Mouse (Mus musculus) limb, embryonic 14.5 days (tissue): ENCODE data around the gene Tbc1d32. TPM values are rescaled to one million over a fixed set of nuclear protein-coding genes. Genes with fewer than 3 reads are reported as not detected.
"Not testable (repeated sequence)": the region's sequence is repeated elsewhere in the genome, so short reads cannot be mapped to it uniquely, and the experiment has no call there.

Experiments
- ATAC-seq: fragments of 200-750 bp; cut with Nextera tagmentation; 2 replicates; pipeline ENCODE4 v1.8.0; 2017; ENCODE audit warnings: low read depth, moderate number of reproducible peaks, moderate TSS enrichment; ENCODE audit not compliant: low FRiP score
- DNase-seq: peaks from one replicate; pipeline ENCODE4 v3.0.0-alpha.2; 2015; ENCODE audit warnings: low spot score
- H3K27ac ChIP-seq: fragments of 300-500 bp; sonication (generic); replicated peaks from 2 replicates; pipeline ENCODE4 v1.5.1; 2014; ENCODE audit warnings: low read depth, mild to moderate bottlenecking, low read length, moderate library complexity, mixed read lengths
- H3K27me3 ChIP-seq: fragments of 300-500 bp; sonication (generic); 2 replicates; pipeline ENCODE4 v1.6.1; 2014; ENCODE audit warnings: low read length, mixed read lengths; ENCODE audit not compliant: control insufficient read depth, insufficient read depth
- H3K36me3 ChIP-seq: fragments of 300-500 bp; sonication (generic); 2 replicates; pipeline ENCODE4 v1.6.1; 2014; ENCODE audit warnings: mild to moderate bottlenecking, low read length, moderate library complexity, mixed read lengths; ENCODE audit not compliant: control insufficient read depth, insufficient read depth
- H3K4me1 ChIP-seq: fragments of 300-500 bp; sonication (generic); 2 replicates; pipeline ENCODE4 v1.6.1; 2014; ENCODE audit warnings: antibody characterized with exemption, low read length, mixed read lengths; ENCODE audit not compliant: control insufficient read depth, insufficient read depth
- H3K4me2 ChIP-seq: fragments of 300-500 bp; sonication (generic); replicated peaks from 2 replicates; pipeline ENCODE4 v1.6.1; 2014; ENCODE audit warnings: low read depth, mild to moderate bottlenecking, low read length, moderate library complexity; ENCODE audit not compliant: severe bottlenecking
- H3K4me3 ChIP-seq: fragments of 300-500 bp; sonication (generic); replicated peaks from 2 replicates; pipeline ENCODE4 v1.5.1; 2014; ENCODE audit warnings: low read length
- H3K9ac ChIP-seq: fragments of 300-500 bp; sonication (generic); 2 replicates; pipeline ENCODE4 v1.6.1; 2014; ENCODE audit warnings: mild to moderate bottlenecking, low read depth, low read length, moderate library complexity; ENCODE audit not compliant: severe bottlenecking
- H3K9me3 ChIP-seq: fragments of 300-500 bp; sonication (generic); 2 replicates; pipeline ENCODE4 v1.6.1; 2016; ENCODE audit warnings: low read length; ENCODE audit not compliant: control insufficient read depth
- POLR2A ChIP-seq: fragments of 200-500 bp; IDR thresholded peaks from 2 replicates; pipeline ENCODE4 v1.8.0; 2012; ENCODE audit warnings: inconsistent platforms, mild to moderate bottlenecking, moderate library complexity, borderline replicate concordance; ENCODE audit not compliant: insufficient read depth, insufficient read length; ENCODE audit errors: extremely low read depth
- WGBS: fragments of 180-500 bp; shearing (Covaris S2); extraction: QIAGEN DNeasy Blood & Tissue Kit; methylation state at CpG from one replicate; pipeline ENCODE4 v1.1.7; 2014; 5-methylcytosine and 5-hydroxymethylcytosine counted together
- polyA plus RNA-seq, 2 experiments: library from polyadenylated mRNA; depleted of rRNA in 1 of 2; stranded (reverse) in 1 of 2; unstranded in 1 of 2; fragments of >200 nt; fragmentation: Nextera tagmentation in 1 of 2; extraction: Ambion mirVana in 1 of 2; gene quantifications; 2 replicates each; pipeline versions ENCODE4 v1.2.1 to v1.2.3; 2012 to 2014

The Tbc1d32 gene
- polyA plus RNA-seq, 2 experiments = 2.2 to 2.6 TPM

GRCm38 (mm10) chr10:56204348-56204747 is 24.1 kb downstream of the Tbc1d32 start:
- Histone ChIP-seq H3K4me3 (no peak overlapping the region), H3K27ac (no peak overlapping the region), H3K4me2 (no peak overlapping the region), H3K36me3 (no peaks in the 10 kb centered on the region), H3K4me1 (no peaks in the 10 kb centered on the region), H3K9me3 (no peaks in the 10 kb centered on the region), H3K9ac (no peak overlapping the region), H3K27me3 (no peaks in the 10 kb centered on the region)
- WGBS = 88% methylated on average over 2 of the region's 2 CpGs
- no peak for DNase-seq
- no peak for TF ChIP-seq POLR2A
- no peak for ATAC-seq

DNA sequence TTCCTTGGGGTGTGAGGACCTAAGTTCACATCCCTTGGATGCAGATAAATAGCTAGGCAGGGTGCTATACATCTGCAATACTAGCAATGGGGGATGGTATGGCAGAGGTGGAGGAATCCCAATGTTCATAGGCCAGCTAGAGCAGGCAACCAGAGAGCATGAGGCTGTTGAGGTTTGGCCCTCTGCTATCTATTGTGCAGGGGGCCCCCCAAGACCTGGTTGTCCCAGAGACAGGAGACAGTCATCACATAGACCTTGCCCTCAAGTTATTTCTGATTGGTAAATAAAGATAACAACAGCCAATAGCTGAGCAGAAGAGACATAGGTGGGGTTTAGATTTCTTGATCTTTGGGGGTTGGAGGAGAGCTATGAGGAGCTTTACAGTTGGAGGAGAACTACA is 28.6 kb downstream of the Tbc1d32 start:
- no peak for TF ChIP-seq POLR2A
- no peak overlapping the region for H3K27ac ChIP-seq
- H3K36me3 ChIP-seq = no peaks in the 10 kb centered on the region
- H3K4me3 ChIP-seq = no peak overlapping the region
- no peaks in the 10 kb centered on the region for H3K4me1 ChIP-seq
- H3K27me3 ChIP-seq = no peaks in the 10 kb centered on the region
- DNase-seq (no peak), ATAC-seq (no peak)
- H3K9me3 ChIP-seq = no peaks in the 10 kb centered on the region
- no peak overlapping the region for H3K4me2 ChIP-seq
- no peak overlapping the region for H3K9ac ChIP-seq

GRCm38 (mm10) chr10:56198691-56199090 is 29.8 kb downstream of the Tbc1d32 start:
- DNase-seq (no peak), ATAC-seq (no peak)
- Histone ChIP-seq H3K27ac (no peak overlapping the region), H3K4me3 (no peak overlapping the region), H3K4me1 (no peaks in the 10 kb centered on the region), H3K9me3 (no peaks in the 10 kb centered on the region), H3K9ac (no peak overlapping the region), H3K27me3 (no peaks in the 10 kb centered on the region), H3K36me3 (no peaks in the 10 kb centered on the region), H3K4me2 (no peak overlapping the region)
- WGBS = 52% methylated on average over 3 of the region's 3 CpGs
- TF ChIP-seq POLR2A = no peak

DNA sequence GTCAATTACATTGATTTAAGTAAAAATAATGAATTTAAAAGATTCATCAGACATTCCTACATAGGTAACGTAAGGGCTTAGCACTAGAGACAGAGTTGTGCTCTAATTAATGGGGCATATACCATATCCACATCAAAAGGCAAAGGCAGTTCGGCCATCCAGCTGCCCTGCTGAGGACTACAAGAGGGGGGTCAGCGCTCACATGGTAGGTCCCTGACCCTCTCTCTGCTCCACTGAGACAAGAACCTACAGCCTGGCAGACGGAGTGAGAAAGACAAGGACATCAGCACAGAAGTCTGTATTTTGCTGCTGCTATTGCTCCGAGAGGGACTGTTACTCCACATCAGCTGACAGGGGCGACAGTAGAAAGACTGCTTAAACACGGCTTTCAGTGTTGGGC is 34.2 kb downstream of the Tbc1d32 start:
- Histone ChIP-seq H3K36me3 (no peaks in the 10 kb centered on the region), H3K27me3 (no peaks in the 10 kb centered on the region), H3K4me1 (no peaks in the 10 kb centered on the region), H3K4me3 (no peak overlapping the region), H3K9ac (no peak overlapping the region), H3K4me2 (no peak overlapping the region), H3K27ac (no peak overlapping the region), H3K9me3 (no peaks in the 10 kb centered on the region)
- no peak for DNase-seq
- ATAC-seq = no peak
- TF ChIP-seq POLR2A = no peak
- 78% methylated on average over 7 of the region's 7 CpGs for WGBS

DNA sequence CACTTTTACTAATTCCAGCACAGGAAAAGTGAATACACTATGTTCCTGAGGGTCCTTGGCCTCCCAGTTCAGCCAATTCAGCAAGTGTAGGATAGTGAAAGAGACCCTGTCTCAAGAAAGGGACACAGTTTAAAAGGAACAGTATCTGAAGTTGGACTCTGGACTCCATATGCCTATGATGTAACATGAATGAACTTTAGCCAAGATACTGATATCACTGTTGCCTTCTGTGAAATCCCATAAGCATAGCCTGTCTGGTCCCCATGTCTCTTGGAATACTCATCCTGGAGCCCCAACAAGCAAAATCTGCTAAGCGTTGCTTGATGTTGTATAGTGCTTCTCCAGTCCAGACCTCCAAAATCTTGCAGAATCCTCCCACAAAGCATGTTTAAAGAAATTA is 46.8 kb downstream of the Tbc1d32 start:
- WGBS = 90% methylated on average over 1 of the region's 1 CpGs
- Histone ChIP-seq H3K27ac (no peak overlapping the region), H3K36me3 (no peaks in the 10 kb centered on the region), H3K4me2 (no peak overlapping the region), H3K4me1 (no peaks in the 10 kb centered on the region), H3K9me3 (no peaks in the 10 kb centered on the region), H3K4me3 (no peak overlapping the region), H3K9ac (no peak overlapping the region), H3K27me3 (no peaks in the 10 kb centered on the region)
- ATAC-seq (no peak), DNase-seq (no peak)
- TF ChIP-seq POLR2A = no peak

GRCm38 (mm10) chr10:56173184-56173583 is 55.3 kb downstream of the Tbc1d32 start:
- no peak for DNase-seq
- TF ChIP-seq POLR2A = no peak
- Histone ChIP-seq H3K4me2 (no peak overlapping the region), H3K27me3 (no peaks in the 10 kb centered on the region), H3K36me3 (no peaks in the 10 kb centered on the region), H3K27ac (no peak overlapping the region), H3K9me3 (no peaks in the 10 kb centered on the region), H3K4me1 (no peaks in the 10 kb centered on the region), H3K4me3 (no peak overlapping the region), H3K9ac (no peak overlapping the region)
- no peak for ATAC-seq
- 80% methylated on average over 5 of the region's 5 CpGs for WGBS

DNA sequence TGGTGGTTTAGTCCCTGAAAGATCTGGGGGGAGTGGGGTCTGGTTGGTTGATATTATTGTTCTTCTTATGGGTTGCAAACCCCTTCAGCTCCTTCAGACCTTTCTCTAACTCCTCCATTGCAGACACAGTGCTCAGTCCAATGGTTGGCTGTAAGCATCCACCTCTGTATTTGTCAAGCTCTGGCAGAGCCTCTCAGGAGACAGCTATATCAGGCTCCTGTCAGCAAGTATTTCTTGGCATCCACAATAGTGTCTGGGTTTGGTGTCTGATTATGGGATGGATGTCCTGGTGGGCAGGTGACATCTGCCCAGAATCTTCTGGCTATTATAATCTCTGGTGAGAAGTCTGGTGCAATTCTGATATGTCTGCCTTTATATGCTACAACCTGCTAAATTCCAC is 60.8 kb downstream of the Tbc1d32 start:
- not testable (repeated sequence) for ATAC-seq, H3K27ac ChIP-seq, H3K36me3 ChIP-seq, H3K4me2 ChIP-seq, H3K9me3 ChIP-seq, H3K27me3 ChIP-seq, H3K4me1 ChIP-seq, H3K9ac ChIP-seq, H3K4me3 ChIP-seq, DNase-seq
